Mouse (Mus musculus) heart, postnatal 0 days (tissue): ENCODE measurements around the gene Htr6.

ENCODE experiments used
- CTCF ChIP-seq: IDR thresholded peaks from 2 replicates; pipeline ENCODE4 v1.5.1; 2016; ENCODE audit warnings: antibody characterized with exemption, control low read depth, low read depth
- EP300 ChIP-seq: IDR thresholded peaks from 2 replicates; pipeline ENCODE4 v1.6.1; 2016; ENCODE audit warnings: antibody characterized with exemption, low read depth

GRCm38 (mm10) chr4:139091478-139092355 is 16.3 kb upstream of the Htr6 start:
- TF ChIP-seq CTCF (no peak), EP300 (no peak)
